Mouse (Mus musculus) heart, postnatal 10 days (tissue): ENCODE data around the gene Calhm5. TPM values are rescaled to one million over a fixed set of nuclear protein-coding genes. Genes with fewer than 3 reads are reported as not detected.
A peak's percentile ranks its signal among the peaks of the same experiment; 100 is the strongest.

Experiments
- DNase-seq, 2 experiments: peaks; one replicate each; pipeline ENCODE4 v3.0.0; 2021
- intact Hi-C: fragments of 180-260 bp; cut with DNase I; formaldehyde crosslinking; loops from one replicate; pipeline ENCODE4 v1.15.1; 2025
- total RNA-seq, 2 experiments: library from RNA; stranded (reverse); gene quantifications; 2 replicates each; pipeline ENCODE4 v1.2.3; 2021

The Calhm5 gene
- total RNA-seq, 2 experiments from 2014 or later = 0.97 to 1.1 TPM

GRCm38 (mm10) chr10:34074522-34075200, 21.7 kb downstream of the Calhm5 start:
- no peak for DNase-seq
- intact Hi-C loops = no loop called here

- no peak for DNase-seq
Observed at GRCm38 (mm10) chr10:34071650-34072049, 24.7 kb downstream of the Calhm5 start.

GRCm38 (mm10) chr10:34070999-34071492, 25.3 kb downstream of the Calhm5 start:
- DNase-seq = peak in 1 of 2 experiments; percentile 5
- intact Hi-C loops = no loop called here

More at GRCm38 (mm10) chr10:34071650-34072049, 24.7 kb downstream of the Calhm5 start:
- intact Hi-C loops = no loop called here

- intact Hi-C loops = no loop called here
- no peak for DNase-seq
Observed at GRCm38 (mm10) chr10:34069606-34070005, 26.7 kb downstream of the Calhm5 start.

- intact Hi-C loops = no loop called here
- DNase-seq = no peak
Observed at GRCm38 (mm10) chr10:34066591-34066990, 29.7 kb downstream of the Calhm5 start.

- intact Hi-C loops = no loop called here
- no peak for DNase-seq
Observed at GRCm38 (mm10) chr10:34053987-34054386, 42.3 kb downstream of the Calhm5 start.

- no peak for DNase-seq
- intact Hi-C loops = no loop called here
Observed at GRCm38 (mm10) chr10:34044210-34044609, 52.1 kb downstream of the Calhm5 start, which contains the start of gene Calhm4. Calhm4 (minus strand) TSS chr10:34044310.

Other genes starting within 250 kb of the Calhm5 start
- not detected for gene Sult3a1, start 238.8 kb downstream of the Calhm5 start, total RNA-seq
- not detected for gene Rsph4a, start 191.4 kb downstream of the Calhm5 start, total RNA-seq
- gene Zup1, start 145.2 kb downstream of the Calhm5 start, total RNA-seq = 1 to 10 TPM; 9.1 to 9.2 TPM
- 100 to 1,000 TPM in 1 of 2 experiments, 10 to 100 TPM in 1; 98.5 to 107 TPM for gene Rwdd1, start 76.9 kb downstream of the Calhm5 start, total RNA-seq
- not detected for gene Trappc3l, start 58.9 kb downstream of the Calhm5 start, total RNA-seq
- not detected for gene Calhm4, start 52.2 kb downstream of the Calhm5 start, total RNA-seq
- gene Calhm6, start 31.5 kb upstream of the Calhm5 start, total RNA-seq = under 1 TPM in 1 of 2 experiments, not detected in 1; 0.40 TPM
- gene Dse, start 111.2 kb upstream of the Calhm5 start, total RNA-seq = 1 to 10 TPM; 8.6 to 10.0 TPM
- 10 to 100 TPM; 52.3 to 57.4 TPM for gene Tspyl1, start 185.7 kb upstream of the Calhm5 start, total RNA-seq
- gene Tspyl4, start 200.9 kb upstream of the Calhm5 start, total RNA-seq = 10 to 100 TPM; 12.3 to 13.6 TPM